Mouse (Mus musculus): ENCODE data around the gene Iqcc. TPM values are rescaled to one million over a fixed set of nuclear protein-coding genes. Genes with fewer than 3 reads are reported as not detected.

Gene Iqcc
- total RNA-seq, 4 experiments from 2014 or later = 27.9 to 42.5 (median 36.0) TPM

DNA sequence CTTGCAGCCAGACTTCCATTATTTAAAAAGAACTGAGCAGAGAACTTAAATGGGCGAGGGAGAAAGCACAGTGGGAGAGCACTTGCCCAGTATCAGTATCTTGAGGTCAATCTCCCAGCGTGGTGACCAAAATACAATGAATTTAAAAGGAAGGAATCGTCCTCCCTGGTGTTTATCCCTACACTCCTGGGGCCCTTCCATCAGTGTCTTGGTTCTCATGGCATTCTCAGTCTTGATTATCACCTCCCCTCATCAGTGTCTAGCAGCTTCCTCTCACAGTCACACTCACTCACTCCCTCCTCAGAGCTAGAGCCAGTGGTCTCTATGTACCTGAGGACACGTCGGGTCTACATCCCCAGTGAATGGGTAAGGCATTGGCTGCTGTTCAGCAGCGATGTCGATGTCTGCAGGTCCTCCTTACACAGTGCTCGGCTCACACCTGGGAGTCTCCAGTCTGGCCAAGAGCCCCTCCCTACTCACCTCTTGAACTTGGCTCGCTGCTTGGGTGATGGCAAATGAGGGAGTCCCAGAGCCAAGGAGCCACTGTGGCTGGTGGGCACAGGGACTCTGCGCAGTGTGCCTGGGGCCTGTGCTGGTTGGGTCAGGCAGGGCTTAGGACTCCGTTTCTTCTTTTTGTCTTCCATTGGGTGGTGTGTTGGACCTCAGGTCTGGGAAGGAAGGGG is 3.4 kb upstream of the Iqcc start:
- no peak for DNase-seq (ENCODE audit: low spot score in 2 of 2)

DNA sequence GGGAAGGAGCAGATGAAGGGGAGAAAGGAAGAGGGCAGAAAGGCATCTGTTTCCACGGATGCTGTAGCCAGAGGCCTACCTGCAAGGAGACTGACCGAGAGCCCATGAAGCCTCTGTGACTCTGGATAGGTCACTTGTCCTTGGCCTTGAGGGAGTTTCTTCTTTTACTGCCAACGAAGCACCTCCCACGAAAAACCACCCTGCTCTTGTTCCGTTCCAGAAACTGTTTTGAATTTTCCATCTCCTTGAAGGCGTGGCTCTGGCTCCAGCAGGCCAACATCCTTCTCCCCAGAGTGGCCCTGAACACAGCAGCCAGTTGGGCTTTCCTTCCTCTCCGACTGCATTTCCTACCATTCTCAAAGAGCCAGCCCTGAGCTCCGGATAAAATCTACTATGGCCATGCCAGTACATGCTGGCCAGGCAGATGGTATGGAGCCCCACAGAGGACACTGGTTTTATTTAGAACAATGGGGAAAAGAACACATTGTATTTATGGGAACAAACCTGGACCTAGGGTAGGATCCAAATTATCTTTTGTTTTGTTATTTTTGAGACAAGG is 2.5 kb upstream of the Iqcc start:
- DNase-seq (ENCODE audit: low spot score in 2 of 2) = no peak

DNA sequence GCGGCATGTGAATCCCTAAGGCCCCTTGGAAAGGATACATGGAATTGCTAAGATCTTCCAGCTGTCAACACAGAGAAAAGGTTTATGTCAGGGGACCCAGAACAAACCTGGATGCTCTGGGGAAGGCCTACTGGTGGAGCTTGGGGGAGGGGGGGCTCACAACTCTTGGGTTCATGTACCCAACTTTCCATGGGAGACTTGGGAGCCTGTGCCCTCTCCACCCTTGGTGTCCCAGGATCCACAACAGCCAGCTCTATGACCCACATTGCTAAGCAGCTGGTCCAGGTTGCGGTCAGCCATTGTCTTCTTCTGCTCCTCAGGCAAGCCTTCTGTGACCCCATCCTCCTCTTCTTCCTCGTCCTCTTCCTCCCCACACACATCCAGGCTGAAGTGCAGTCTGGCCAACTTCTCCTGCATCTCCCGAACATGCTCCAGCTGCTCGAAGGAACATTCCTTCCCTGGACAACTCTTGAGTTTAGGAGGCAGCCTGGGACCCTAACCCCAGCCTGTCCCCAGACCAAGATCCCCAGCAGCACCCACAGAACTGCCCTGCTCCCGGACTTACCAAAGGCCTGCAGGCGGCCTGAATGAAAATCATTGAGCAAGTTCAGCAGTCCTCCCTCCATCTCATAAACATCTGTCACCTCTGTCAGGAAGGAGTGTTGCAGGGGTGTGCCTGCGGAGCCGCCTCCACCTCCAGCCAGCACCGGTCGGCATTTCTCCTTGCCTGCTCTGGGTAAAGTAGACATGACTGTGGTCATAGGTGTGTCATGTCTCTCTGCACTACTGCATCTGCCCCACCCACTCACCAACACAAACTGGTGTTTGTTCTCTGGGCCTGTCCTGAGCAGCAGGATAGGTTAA is 1.8 kb upstream of the Iqcc start:
- DNase-seq (ENCODE audit: low spot score in 2 of 2) = no peak

DNA sequence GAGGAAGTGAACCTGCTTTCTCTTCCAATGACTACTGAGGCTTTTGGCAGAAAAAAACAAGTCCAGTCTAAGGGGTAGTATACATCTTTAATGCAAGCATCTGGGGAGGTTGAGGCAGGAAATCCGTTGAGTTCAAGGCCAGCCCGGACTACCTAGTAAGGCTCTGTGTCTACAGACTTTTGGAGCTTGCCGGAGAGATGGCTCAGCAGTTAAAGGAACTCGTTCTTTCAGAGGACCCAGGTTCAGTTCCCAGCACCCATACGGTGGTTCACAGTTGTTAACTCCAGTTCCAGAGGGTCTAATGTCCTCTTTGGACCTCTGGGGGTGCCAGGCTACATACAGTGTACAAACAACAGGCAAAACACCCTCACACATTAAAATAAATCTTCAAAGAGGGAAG is 868 bp downstream of the Iqcc start:
- DNase-seq (ENCODE audit: low spot score in 2 of 2) = no peak

DNA sequence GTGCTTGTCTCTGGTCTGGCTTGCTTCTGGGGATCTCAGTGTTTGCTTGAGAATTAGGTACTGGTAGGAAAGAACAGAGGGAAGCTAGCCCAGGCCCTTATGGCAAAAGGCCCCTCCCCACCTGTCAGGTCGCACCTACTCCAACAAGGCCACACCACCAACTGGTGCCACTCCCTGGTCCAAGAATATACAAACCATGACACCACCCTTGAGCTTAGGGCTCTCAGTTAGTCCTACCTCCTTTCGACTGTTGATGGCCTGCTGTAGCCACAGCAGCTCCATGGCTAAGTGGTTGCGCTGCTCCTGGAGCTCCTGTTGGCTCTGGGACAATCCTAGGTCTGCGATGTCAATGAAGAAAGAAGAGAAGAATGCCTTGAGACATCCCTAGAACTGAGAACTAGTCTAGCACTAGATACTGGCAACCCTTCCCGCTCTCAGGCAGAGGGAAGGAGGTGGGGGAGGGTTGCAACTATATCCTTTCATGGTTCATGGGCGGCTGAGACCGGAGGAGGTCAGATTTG is 1.7 kb downstream of the Iqcc start:
- peak in 1 of 2 experiments; percentile 16 for DNase-seq (ENCODE audit: low spot score in 2 of 2)

DNA sequence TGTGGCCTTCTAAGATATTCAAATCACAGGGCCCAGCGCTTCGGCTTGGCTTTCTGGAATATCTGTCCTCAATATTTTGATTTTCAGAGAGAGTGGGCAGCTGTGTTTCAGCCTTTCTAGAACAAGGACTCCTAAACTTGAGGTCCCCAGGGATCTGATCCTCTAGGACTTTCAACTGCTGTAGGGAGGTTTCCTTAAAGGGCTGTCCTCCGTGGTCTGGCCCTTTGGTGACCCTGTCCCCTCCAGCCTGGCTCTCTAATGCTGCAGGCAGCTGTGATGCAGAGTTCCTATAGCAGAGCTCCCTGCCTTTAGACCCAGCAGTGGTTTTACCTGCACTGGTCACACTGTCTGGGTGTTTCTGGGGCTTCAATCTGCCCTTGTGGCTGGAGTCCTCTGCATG is 2.3 kb downstream of the Iqcc start:
- no peak for DNase-seq (ENCODE audit: low spot score in 2 of 2)

DNA sequence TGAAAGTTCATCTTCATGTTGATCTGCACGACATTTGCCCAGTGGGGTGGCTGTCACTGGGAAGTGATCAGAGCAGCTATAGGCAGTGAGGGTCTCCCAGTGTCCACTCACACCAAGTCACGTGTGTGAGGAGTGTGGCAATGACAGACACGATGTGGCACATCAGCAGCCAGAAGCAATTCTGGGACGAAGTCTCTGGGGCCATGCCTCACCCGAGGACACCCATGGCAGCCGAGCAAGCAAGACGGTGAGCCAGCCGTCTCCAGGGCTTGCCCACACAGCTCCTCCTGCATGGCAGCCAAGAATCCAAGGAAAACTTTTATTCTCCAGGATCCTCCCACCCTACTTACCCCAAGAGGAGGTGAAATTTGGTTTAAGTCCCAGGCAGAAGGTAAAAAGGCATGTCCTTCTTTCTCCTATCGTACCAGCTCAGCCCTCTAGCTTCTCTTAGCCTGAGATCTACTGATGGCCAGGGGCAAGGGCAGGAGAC is 3.1 kb downstream of the Iqcc start:
- DNase-seq (ENCODE audit: low spot score in 2 of 2) = no peak

DNA sequence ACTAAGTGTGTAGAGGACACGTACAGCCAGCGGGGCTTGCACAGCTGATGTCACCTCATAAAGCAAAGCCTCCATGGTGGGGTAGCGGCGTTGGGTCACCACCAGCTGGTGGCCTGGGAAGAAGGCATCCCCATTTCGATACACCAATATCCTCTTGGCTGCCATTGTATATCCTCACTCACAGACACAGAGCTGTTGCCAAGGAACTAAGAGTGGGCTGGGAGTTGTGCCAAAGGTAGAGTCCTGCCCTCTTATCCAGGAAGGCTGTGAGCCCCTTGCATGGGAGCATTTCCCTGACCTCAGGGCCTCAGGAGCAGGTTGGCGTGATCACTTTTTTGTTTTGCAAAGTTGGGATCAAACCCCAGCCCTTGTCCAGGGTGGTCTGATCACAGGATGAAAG is 4.8 kb downstream of the Iqcc start, which contains the start of gene Dcdc2b:
Gene Dcdc2b, minus strand, starts transcription at position 165 of the 400 bp plus-strand sequence.
- no peak for DNase-seq (ENCODE audit: low spot score in 2 of 2)

DNA sequence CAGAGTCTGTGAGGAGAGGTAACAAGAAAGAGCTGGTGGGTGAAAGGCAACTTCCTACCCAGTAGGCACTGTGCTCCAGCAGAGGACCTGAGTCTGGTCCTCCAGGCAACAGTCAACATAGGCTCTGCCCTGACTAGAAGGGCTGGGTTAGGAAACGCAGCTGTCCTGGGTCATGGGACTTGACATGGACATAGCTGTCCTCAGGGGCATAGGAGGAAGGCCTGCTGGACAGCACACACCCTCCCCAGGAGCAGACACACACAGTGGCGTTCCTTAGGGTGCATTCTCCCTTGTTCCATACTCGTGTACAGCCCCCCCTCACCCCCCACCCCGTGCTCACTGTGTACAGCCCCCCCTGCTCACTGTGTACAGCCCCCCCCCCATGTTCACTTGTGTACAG is 8.4 kb downstream of the Iqcc start:
- no peak for DNase-seq (ENCODE audit: low spot score in 2 of 2)

DNA sequence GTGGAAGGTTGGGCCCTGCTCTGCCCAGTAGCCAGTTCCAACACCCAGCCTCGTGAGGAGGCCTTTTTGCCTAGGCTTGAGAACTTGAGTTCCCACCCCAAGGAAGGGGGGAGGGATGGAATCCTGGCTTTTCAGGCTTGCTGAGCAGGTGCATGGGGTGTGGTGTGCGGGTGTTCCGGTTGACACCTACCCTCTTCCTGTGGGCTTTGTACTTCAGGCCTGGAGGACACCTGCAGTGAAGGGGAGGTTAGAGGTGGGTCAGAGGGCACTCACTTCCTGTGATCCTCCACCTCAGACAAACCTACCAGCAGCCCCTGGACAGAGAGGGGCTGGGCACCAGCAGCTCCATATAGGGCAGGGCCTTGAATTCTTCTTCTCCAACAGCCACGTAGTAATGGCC is 8.9 kb downstream of the Iqcc start:
- DNase-seq (ENCODE audit: low spot score in 2 of 2) = no peak

DNA sequence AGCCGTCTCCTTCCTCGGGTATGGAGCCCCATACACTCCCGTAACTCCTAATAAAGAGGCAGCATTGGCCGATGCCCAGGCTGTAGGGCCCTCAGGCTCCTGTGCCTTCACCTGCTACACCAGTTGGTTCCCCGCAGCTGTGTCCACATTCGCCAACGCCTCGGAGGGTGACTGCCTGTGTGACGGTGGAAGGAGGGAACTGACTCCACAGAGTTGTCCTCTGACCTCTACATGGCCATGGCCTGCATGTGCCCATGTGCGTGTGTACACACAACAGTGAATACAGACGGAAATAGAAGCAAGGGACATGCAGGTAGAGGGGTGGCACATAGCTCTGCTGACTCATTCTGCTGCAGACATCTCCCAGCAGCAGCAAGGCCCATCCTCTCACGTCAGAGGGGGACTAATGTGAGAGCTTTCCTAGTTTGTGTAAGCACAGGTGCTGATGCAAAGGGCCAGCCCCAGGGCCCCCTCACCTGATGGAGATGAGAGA is 9.7 kb downstream of the Iqcc start:
- no peak for DNase-seq (ENCODE audit: low spot score in 2 of 2)

DNA sequence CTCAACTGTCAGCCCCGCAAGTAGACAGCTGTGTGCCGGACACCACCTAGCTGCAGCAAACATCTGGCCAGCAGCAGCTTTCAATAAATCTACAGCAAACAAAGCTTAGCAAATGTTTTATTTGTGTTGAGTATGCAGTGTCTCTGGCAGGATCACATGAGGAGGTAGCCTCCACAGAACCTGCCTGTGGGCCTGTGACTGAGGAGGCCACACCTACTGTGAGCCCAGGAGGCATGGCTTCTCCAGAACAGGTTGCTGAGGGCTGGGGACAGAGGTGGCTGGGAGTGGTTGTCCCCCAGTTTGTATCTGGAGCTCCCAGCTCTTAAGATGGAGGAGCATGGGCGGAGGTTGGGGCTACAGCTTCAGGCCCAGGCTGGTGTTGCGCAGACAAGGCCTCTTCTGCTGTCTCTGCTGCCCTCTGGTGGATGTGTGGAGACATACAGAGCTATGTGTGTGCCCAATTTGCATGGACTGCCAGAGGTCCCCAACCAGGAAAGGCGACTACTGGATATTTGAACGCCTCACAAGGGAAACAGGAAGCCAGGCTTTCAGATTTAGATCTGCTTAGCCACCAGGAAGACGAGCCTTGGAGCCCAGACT is 10.4 kb downstream of the Iqcc start:
- DNase-seq (ENCODE audit: low spot score in 2 of 2) = peak; percentile 80 to 81

DNA sequence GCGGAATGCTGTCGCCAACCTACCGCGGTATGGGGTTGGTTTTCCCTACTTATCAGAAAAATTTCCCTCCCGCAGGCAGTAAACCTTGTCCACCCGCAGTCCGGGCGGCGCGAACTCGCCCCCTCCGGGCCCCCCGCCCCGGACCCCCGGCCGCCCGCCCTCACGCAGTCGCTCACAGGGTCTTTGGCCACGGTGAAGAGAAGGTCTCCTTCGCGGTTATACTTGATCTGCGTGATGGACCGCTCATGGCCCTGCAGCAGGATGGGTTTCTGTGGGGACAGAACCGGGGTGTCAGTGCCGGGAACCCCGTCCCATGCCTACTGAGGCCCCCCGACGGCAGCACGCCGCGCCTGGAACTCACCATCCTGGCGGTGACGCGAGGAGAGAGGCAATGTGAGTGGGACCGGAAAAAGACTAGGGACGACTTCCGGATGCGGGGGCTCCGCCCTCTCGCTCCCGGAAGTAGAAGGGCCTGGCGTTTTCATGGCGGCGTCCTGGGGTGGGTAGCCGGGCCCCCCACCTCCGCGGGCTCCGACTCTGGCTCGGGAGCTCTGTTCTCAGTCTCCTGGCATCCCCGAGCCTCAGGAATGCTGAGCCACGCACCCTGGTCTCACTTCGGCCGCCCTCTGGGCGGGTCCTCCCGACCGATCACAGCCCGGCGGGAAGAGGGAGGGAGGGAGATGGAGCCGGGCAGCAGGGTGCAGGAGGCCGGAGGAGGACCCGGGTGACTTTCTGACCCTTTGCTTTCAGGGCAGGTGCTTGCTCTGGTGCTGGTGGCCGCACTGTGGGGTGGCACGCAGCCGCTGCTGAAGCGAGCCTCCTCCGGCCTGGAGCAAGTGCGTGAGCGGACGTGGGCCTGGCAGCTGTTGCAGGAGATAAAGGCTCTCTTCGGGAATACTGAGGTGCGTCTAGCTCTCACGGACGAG is 18.4 kb downstream of the Iqcc start, which contains the start of the genes Eif3i and Tmem234:
Gene Eif3i, minus strand, starts transcription at position 416 of the 926 bp plus-strand sequence.
Gene Tmem234, plus strand, starts transcription at position 436 of the 926 bp plus-strand sequence.
- DNase-seq (ENCODE audit: low spot score in 2 of 2) = peak; percentile 64 to 77

DNA sequence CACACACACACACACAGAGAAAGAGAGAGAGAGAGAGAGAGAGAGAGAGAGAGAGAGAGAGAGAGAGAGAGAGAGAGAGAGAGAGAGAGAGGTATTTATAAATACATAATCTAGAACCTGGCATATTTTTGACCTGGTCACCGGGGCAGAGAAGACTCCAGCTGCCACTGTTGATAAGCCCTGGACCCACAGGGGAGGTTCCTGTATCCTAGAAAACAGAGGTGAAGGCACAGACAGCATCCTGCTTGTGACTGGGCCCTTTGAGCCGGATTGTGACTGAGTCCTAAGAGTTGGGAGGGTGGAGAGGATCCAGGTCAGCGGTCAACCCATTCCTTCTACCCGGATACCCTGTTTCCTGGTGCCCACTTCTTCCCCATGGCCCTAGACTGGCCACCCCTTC is 30.0 kb downstream of the Iqcc start:
- no peak for DNase-seq (ENCODE audit: low spot score in 2 of 2)

DNA sequence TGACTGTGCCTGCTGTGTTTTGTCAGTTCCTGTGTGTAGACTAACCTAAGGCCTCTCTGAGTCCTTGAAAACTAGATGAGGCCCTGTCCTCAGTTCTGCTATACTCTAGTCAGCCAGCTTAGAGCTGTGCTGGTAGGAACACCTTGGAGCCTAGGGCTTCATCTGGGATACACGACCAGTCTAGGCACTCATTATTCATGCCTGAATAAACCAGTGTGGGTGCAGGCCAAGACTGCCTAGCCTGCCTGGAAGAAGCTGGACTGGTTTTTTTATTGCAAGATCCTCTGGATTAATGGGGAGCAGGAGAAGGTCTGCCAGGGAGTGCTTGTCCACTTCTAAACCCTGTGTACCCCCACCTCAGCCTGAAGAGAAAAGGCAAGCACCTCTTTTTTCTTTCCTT is 32.0 kb downstream of the Iqcc start:
- no peak for DNase-seq (ENCODE audit: low spot score in 2 of 2)

DNA sequence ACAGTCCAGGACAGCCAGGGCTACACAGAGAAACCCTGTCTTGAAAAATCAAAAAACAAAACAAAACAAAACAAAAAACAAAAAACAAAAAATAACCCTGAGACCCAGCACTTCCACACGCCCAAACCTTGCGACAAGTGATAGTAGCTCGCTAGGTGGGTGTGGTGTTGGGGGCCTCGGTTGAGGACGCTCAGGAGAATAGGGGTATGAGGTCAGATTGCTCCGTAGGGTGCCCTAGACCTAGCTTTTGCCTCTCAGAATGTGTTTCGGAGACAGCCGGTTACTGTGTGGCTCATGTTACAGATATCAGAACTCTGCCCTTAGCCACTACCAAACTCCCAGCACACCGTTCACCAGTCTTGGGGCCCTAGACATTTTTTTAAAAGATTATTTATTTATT is 33.1 kb downstream of the Iqcc start:
- DNase-seq (ENCODE audit: low spot score in 2 of 2) = no peak

DNA sequence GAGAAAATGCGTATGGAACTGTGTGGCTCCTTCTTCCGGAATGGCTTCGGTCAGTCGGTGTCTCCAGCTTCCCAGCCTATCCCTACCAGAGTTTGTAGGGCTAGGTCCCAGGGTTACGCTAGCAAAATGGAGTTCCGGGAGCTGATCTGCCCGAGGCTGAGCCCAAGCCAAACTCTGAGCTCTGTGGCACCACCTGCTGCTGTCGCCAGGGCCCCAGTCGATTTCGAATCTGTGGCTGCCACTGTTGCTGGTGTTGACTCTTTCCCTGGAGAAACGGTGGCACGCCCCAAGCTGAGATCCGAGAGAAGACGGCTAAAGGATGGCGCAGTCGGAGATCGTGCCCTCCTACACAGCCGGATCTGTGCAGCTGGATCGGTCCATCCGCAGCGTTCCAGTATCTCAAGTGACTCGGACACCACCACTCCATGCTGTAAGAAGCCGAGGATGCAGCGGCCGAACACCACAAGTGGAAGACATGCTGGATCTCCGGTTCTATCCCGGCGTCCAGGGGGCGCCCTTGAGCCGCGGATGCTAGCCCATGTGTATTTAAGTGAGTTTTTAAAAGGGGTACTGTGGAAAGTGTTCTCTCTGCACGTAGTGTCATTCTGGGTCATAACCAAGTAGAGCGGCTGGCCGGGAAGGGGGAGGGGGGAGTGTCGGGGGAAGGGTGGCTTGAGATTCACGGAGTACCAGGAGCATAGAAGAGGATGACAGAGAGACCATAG is 33.9 kb downstream of the Iqcc start:
- peak; percentile 73 to 85 for DNase-seq (ENCODE audit: low spot score in 2 of 2)

DNA sequence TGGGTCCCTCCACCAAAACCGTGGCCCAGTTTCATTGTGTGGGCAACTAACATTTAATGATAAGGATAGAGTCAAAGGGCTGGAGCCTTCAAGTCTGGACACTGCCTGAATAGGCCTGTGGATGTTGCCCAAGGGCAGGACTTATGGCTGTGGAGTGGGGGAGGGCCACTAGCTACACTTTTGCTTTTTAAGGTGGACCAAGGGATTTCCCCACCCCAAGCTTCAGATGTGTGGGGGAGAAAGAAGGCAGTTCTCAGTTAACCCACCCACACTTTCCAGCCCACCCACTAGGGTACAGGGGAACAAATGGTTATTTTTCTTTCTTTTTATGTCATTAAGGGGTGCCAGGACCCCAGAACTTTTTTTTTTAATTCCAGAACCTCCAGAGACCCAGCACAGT is 34.5 kb downstream of the Iqcc start:
- no peak for DNase-seq (ENCODE audit: low spot score in 2 of 2)

DNA sequence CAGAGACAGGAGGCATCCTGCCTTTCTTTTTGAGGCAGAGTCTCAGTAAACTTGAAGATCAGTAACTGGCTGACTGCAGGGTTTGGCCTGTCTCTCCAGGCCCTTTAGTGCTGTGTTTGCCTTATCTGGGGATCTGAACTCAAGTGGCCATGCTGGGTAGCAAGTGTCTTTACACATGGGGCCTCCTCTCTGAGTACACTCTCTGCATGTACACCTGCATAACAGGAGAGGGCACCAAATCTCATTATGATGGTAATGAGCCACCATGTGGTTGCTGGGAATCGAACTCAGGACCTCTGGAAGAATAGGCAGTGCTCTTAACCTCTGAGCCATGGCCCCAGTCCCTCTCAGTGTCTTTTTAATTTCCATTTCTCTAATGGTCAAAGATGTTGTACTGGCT is 36.6 kb downstream of the Iqcc start:
- DNase-seq (ENCODE audit: low spot score in 2 of 2) = no peak

DNA sequence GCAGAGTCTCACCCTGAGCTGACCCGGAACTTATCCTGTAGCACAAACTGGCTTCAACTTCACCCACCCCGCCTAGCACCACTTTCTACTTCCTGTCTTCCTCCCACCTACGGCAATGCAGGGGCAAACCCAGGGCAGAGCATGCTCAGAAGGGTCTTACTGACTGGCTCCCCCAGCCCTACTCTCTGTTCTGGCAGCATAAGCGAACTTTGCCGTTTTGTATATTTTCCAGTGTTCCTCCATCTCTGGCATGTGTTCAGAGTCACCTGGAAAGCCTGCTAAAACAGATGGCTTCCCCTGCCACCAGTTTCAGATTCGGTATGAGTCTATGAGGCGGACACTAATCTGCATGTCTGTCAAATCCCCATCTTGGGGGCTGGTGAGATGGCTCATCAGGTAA is 38.6 kb downstream of the Iqcc start:
- no peak for DNase-seq (ENCODE audit: low spot score in 2 of 2)
